Mouse (Mus musculus) gastrocnemius, postnatal 14 days (tissue): ENCODE measurements at regions not wholly inside any gene's neighbourhood (a gene's known extent, or its start where the extent isn't known, plus 50 kb on each side); places are given as distances from the start of the nearest gene placed in this dataset.

ENCODE experiments used
- DNase-seq: peaks from one replicate; pipeline ENCODE4 v3.0.0; 2021; ENCODE audit warnings: mixed read lengths
- intact Hi-C: fragments of 180-260 bp; cut with DNase I; formaldehyde crosslinking; loops from one replicate; pipeline ENCODE4 v1.15.1; 2025; ENCODE audit warnings: low total_unique reads

- intact Hi-C loops = no loop called here
- DNase-seq = peak; percentile 18
Measured at GRCm38 (mm10) chr13:25781161-25781560, 510.9 kb upstream of the Nrsn1 start.

GRCm38 (mm10) chr13:25777706-25778105, 507.4 kb upstream of the Nrsn1 start:
- DNase-seq = peak; percentile 33
- intact Hi-C loops = no loop called here

DNA sequence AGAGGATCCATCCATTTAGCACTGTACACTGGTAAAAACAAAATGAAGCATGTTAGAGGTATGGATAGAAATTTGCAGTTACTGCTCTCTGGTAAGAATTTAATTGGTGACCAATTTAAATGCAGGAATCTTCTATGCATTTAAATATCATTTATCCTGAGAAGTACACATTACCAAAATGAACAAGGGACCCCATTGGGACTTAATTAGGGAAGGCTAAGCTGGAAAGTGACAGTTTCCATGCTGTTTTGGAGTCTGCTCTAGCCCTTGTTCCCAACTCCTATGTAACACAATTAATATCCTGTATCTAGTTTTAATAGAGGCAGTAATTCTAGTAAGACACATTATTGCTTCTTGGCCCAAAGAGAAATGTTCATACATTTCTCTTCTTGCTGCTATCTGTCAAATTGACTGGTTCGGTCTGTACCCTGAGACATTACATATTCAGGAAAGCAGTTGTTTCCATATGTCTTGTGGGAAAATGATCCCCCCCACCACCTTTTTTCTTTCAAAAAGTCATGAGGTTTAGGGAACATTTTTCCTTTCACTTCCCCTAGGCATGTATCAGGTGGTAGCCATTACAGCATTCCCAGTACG, 504.4 kb upstream of the Nrsn1 start:
- intact Hi-C loops = no loop called here
- no peak for DNase-seq

GRCm38 (mm10) chr13:25754515-25755105, 484.3 kb upstream of the Nrsn1 start:
- no peak for DNase-seq
- intact Hi-C loops = no loop called here

DNA sequence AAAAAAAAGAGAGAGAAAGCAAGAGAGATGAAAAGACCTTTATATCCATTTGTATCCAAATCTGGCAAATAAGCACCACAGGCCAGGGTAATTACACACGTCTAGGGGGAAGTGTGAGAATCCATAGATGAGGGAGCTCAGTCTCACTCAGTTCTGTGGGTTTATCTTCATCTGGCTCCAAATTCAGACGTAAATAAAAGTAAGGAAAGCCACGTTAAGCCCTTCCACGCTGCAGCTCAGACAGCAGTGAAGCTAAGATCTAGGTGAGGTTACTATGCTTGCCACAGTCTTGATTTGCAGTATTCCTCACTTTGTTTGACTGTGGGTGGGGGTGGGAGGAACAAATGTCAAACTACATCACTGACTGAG, 481.1 kb upstream of the Nrsn1 start:
- DNase-seq = no peak
- intact Hi-C loops = no loop called here

DNA sequence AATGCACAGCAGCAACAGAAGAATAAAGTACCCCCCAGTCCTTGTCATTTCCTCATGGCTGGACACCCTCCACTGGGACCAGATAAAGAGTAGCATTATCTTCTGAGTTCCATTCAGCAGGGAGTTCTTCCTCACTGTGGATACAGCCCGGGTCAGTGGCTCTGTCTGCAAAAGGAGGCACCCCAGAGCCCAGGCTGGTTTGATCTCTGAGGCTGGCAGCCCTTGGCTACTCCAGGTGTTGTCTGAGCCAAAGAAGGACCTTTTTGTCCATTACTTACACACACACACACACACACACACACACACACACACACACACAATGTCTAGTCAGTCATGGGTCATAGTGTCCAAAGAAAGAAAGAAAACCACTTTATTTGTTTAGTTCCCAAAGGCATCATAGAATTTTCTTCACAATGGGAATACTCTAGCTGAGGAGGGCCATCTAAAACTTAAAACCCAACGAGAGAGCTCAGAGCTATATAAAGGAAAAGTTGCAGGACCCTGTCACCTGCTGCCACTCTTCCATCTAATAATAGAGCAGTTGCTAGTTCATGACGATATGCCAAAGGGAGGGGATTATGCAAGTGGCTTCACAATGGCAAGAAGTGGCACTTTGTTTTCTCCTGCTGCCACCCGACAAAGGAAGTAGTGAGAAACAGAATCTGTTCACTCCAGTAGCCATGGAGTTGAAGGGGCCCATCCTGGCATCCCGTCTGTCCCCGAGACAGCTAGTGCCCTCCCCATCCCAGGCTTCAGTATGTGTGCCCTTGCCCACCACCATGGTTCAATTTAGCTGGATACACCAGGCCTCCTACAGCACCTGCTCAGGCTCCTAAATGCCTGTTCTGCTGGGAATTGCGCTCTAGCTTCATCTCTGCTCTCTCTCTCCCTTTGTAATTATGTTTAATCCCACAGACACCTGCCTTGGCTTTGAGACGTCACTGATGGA, 480.4 kb upstream of the Nrsn1 start:
- intact Hi-C loops = no loop called here

GRCm38 (mm10) chr13:25738601-25739000, 468.3 kb upstream of the Nrsn1 start:
- DNase-seq = no peak
- intact Hi-C loops = no loop called here

More for the DNA sequence above, 480.4 kb upstream of the Nrsn1 start:
- no peak for DNase-seq

DNA sequence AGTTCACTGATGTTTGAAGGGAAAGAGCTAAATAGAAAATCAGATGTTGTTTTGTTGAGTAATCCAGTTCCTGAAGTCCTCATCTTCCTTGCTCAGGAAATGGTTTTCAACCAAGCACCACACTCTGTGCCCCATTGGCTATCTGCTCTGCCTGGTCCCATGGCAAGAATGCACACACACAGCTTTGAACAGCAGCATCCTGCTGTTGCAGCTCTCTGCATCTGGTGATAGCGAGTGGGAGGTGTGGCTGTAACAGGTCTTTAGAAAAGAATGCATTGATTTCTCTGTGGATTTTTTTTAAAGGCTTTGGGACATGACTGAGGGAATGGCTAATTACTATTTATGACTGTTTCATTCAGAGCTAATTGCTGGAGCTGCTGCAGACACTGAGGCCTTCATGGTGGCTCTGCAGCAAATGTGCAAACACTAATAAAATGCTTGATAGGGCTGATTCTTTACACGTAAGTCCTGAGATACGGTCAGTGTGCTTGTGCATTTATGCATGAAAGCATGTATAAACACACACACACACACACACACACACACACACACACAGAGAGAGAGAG, 459.1 kb upstream of the Nrsn1 start:
- no peak for DNase-seq
- intact Hi-C loops = no loop called here

DNA sequence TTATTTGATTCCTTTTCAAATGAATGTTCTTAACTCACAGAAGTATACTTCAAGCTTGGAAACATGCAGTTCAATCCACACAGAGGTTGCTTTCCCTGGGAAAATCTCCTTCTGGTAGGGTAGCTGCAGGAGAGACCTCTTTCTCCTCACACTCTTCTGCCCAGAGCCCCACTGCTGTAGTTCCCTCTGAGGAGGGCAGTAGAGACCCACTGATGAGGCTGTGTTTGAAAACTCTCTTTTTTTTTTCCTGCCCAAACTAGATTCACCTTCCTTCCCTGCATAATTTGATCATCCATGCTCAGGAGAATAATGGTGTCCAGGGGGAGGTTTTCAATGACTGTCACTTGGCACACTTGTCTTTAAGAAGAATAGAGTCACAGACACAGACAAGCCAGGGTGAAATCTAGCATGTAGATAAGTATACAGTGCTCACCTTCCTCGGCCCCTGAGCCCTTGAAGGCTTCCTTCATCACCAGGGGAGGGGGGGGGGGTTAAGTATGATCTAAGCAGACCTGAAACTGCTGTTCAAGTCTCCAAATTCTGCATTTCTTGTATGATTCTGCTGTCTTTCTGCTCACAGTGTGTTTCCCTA, 457.3 kb upstream of the Nrsn1 start:
- intact Hi-C loops = no loop called here

GRCm38 (mm10) chr13:25722595-25723525, 452.6 kb upstream of the Nrsn1 start:
- DNase-seq = no peak
- intact Hi-C loops = no loop called here

More for the DNA sequence above, 457.3 kb upstream of the Nrsn1 start:
- peak; percentile 9 for DNase-seq

DNA sequence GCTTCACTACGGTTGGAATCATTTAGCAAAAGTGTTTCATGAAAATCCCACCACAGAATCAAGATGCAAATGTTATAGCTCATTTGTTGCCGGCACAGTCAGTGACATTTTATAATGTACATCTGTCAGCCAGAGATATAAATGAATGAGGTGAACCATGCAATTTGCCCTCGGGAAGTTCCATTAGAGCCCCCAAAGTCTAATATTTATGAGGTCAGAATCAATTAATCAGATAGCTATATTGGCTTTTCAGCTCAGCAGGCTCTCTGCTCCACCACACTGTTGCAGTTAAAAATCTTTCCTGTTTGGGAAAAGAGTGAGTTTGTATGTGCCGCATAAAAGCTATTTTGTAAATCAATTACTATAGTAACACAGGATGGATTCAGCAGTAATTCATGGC, 430.7 kb upstream of the Nrsn1 start:
- intact Hi-C loops = no loop called here
- DNase-seq = no peak

- DNase-seq = no peak
- intact Hi-C loops = no loop called here
Measured at GRCm38 (mm10) chr13:25695956-25696355, 425.7 kb upstream of the Nrsn1 start.

GRCm38 (mm10) chr13:25695017-25695604, 424.8 kb upstream of the Nrsn1 start:
- no peak for DNase-seq
- intact Hi-C loops = no loop called here

- no peak for DNase-seq
- intact Hi-C loops = no loop called here
Measured at GRCm38 (mm10) chr13:25678221-25678735, 408.0 kb upstream of the Nrsn1 start.

GRCm38 (mm10) chr13:25675208-25675607, 404.9 kb upstream of the Nrsn1 start:
- no peak for DNase-seq
- intact Hi-C loops = no loop called here

DNA sequence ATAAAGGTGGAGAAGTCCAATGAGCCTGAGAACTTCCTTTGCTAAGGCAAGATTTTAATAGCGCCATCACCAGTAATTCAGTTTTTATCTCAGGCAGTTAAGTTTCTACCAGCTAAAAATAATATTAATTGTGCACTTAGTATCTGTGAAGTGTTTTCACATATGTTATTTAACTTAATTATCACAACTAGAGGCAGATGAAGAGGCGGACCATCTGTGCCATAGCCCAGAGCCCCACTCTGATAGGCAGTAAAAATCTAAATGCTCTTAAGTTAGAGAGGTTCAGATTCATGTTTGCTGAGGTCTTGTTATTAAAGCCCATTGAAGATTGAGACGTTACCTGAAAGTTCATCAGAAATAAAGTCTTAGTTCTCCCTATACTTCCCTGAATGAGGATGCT, 395.7 kb upstream of the Nrsn1 start:
- DNase-seq = no peak
- intact Hi-C loops = no loop called here

- DNase-seq = no peak
- intact Hi-C loops = no loop called here
Measured at GRCm38 (mm10) chr13:25664963-25665606, 394.8 kb upstream of the Nrsn1 start.

DNA sequence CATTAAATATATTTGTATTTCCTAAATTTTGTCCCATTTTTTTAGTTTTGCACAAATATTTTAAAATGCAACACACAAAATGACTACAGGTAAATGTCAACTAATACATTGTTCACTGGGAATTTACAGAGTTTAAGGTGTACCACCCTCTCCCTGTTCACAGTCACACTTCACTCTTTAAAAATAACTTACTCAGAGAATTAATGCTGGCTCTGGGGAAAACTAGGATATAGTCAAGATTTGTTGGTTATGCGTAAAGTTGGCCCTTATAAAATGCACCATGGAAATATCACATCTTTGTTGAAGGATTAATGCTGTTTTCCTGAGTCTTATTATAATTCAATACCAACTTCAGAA, 378.1 kb upstream of the Nrsn1 start:
- intact Hi-C loops = no loop called here
- no peak for DNase-seq
